Mouse (Mus musculus) heart, postnatal 0 days (tissue): ENCODE data around the gene Syne2. TPM values are rescaled to one million over a fixed set of nuclear protein-coding genes. Genes with fewer than 3 reads are reported as not detected.
A peak's percentile ranks its signal among the peaks of the same experiment; 100 is the strongest.

Experiments used
- ATAC-seq: fragments of 200-750 bp; cut with Nextera tagmentation; 2 replicates; pipeline ENCODE4 v1.8.0; 2017; ENCODE audit warnings: low read depth, moderate number of reproducible peaks, moderate library complexity; ENCODE audit not compliant: insufficient read depth
- DNase-seq: peaks from one replicate; pipeline ENCODE4 v3.0.0-alpha.2; 2016; ENCODE audit warnings: low spot score
- H3K27ac ChIP-seq: fragments of 300-500 bp; sonication (generic); 2 replicates; pipeline ENCODE4 v1.5.1; 2014; ENCODE audit warnings: low read depth, mild to moderate bottlenecking
- H3K27me3 ChIP-seq: fragments of 300-500 bp; sonication (generic); 2 replicates; pipeline ENCODE4 v1.6.1; 2014; ENCODE audit warnings: low read length, mixed read lengths; ENCODE audit not compliant: control insufficient read depth, insufficient read depth
- H3K36me3 ChIP-seq: fragments of 300-500 bp; sonication (generic); replicated peaks from 2 replicates; pipeline ENCODE4 v1.6.1; 2014; ENCODE audit warnings: low read length, mixed read lengths; ENCODE audit not compliant: control insufficient read depth, insufficient read depth
- H3K4me1 ChIP-seq: fragments of 300-500 bp; sonication (generic); 2 replicates; pipeline ENCODE4 v1.6.1; 2014; ENCODE audit warnings: antibody characterized with exemption; ENCODE audit not compliant: control insufficient read depth, insufficient read depth
- H3K4me2 ChIP-seq: fragments of 300-500 bp; sonication (generic); 2 replicates; pipeline ENCODE4 v1.6.1; 2014; ENCODE audit warnings: low read depth, mild to moderate bottlenecking, low read length, moderate library complexity
- H3K4me3 ChIP-seq: fragments of 300-500 bp; sonication (generic); 2 replicates; pipeline ENCODE4 v1.5.1; 2014; ENCODE audit warnings: low read depth, low read length
- H3K9ac ChIP-seq: fragments of 300-500 bp; sonication (generic); replicated peaks from 2 replicates; pipeline ENCODE4 v1.6.1; 2014; ENCODE audit warnings: low read depth, low read length, mixed read lengths
- H3K9me3 ChIP-seq: fragments of 300-500 bp; sonication (generic); replicated peaks from 2 replicates; pipeline ENCODE4 v1.6.1; 2016; ENCODE audit warnings: low read length; ENCODE audit not compliant: control insufficient read depth
- CTCF ChIP-seq: IDR thresholded peaks from 2 replicates; pipeline ENCODE4 v1.5.1; 2016; ENCODE audit warnings: antibody characterized with exemption, control low read depth, low read depth
- EP300 ChIP-seq: IDR thresholded peaks from 2 replicates; pipeline ENCODE4 v1.6.1; 2016; ENCODE audit warnings: antibody characterized with exemption, low read depth
- WGBS: fragments of 180-500 bp; shearing (Covaris S2); extraction: QIAGEN DNeasy Blood & Tissue Kit; methylation state at CpG from one replicate; pipeline ENCODE4 v1.1.7; 2014; 5-methylcytosine and 5-hydroxymethylcytosine counted together
- polyA plus RNA-seq: library from polyadenylated mRNA; unstranded; fragments of >200 nt; fragmentation: Nextera tagmentation; extraction: Ambion mirVana; gene quantifications from 2 replicates; pipeline ENCODE4 v1.2.1, GENCODE M21; 2015
- total RNA-seq: library from RNA; depleted of rRNA; stranded (reverse); fragments of >200 nt; gene quantifications from 2 replicates; pipeline ENCODE4 v1.2.3, GENCODE M21; 2014; ENCODE audit warnings: low replicate concordance

Syne2 gene
- total and polyA plus RNA-seq, 2 experiments from 2014 or later = 22.9 to 34.7 TPM

DNA sequence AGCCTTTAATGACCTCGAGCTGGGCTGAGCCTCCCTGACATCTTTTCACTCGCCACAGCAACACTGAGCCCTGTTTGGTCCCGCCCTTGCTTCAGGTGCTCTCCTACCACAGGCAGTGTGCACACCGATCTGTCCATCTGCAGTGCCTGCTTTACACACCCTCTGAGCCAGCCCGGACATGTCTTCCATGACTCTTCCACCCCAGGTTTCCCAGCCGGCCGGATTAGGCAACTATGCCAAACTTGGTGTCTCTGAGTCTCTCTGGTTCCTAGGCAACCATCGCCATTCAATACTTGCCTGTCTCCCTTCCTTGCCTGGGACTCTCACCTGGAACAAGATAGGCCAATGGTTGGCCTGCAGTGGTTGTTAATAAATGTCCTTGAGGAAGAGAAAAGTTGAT is 224.4 kb downstream of the Syne2 start:
- Histone ChIP-seq H3K4me2 (no peak overlapping the region), H3K27ac (no peak overlapping the region), H3K27me3 (no peaks in the 10 kb centered on the region), H3K36me3 (peaks cover 68% of the 10 kb centered on the region), H3K4me1 (no peaks in the 10 kb centered on the region), H3K9ac (no peak overlapping the region), H3K9me3 (no peaks in the 10 kb centered on the region), H3K4me3 (no peak overlapping the region)
- no peak for ATAC-seq
- DNase-seq = no peak
- TF ChIP-seq CTCF (no peak), EP300 (no peak)
- 86% methylated on average over 8 of the region's 8 CpGs for WGBS

DNA sequence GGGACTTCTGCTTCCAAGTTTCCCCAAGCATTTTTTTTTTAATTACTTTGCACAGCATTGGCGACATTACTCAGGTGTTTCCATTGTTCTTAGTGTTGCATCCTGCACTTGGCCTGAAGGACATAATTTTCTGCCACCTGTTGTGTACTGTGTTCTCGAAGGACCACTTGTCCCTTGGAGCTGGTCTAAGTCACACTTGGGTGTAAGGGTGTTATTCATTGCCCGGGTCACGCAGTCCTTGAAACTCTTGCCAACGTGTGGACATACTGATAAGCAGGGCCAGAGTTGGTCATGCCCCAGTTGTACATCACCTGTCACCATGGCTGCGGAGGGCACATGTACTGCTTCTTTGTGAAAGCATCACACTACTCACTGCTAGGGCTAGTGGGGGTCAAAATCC is 228.6 kb downstream of the Syne2 start:
- Histone ChIP-seq H3K9ac (no peak overlapping the region), H3K27ac (no peak overlapping the region), H3K4me2 (no peak overlapping the region), H3K36me3 (peaks cover 55% of the 10 kb centered on the region), H3K9me3 (no peaks in the 10 kb centered on the region), H3K4me3 (no peak overlapping the region), H3K27me3 (no peaks in the 10 kb centered on the region), H3K4me1 (no peaks in the 10 kb centered on the region)
- WGBS = 62% methylated on average over 6 of the region's 6 CpGs
- ATAC-seq (peak; percentile 39; the same call in 1 of the 2 replicates), DNase-seq (no peak)
- no peak for TF ChIP-seq CTCF
- TF ChIP-seq EP300 = no peak

DNA sequence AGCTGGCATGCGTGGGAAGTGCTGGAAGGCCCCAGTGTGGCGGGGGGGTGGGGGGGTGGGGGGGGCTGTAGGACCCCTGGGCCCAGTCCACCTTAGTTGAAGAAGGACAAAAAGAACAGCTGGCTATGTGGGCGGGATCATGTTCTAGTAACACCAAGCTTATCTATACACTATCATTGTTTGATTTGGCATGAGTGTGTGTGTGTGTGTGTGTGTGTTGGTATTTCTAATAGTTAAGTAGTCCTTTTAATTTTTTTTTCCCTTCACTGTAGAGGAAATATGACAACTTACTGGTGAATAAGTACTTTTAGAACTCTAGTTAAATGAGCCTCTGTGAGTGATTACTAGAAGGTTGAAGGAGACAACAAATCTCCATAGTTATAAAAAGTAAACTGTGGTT is 230.0 kb downstream of the Syne2 start:
- Histone ChIP-seq H3K9me3 (no peaks in the 10 kb centered on the region), H3K4me1 (no peaks in the 10 kb centered on the region), H3K4me3 (no peak overlapping the region), H3K4me2 (no peak overlapping the region), H3K27me3 (no peaks in the 10 kb centered on the region), H3K36me3 (peaks cover 53% of the 10 kb centered on the region), H3K9ac (no peak overlapping the region), H3K27ac (no peak overlapping the region)
- TF ChIP-seq EP300 (no peak), CTCF (no peak)
- whole genome bisulfite sequencing = 64% methylated on average over 3 of the region's 3 CpGs
- DNase-seq (no peak), ATAC-seq (no peak)

DNA sequence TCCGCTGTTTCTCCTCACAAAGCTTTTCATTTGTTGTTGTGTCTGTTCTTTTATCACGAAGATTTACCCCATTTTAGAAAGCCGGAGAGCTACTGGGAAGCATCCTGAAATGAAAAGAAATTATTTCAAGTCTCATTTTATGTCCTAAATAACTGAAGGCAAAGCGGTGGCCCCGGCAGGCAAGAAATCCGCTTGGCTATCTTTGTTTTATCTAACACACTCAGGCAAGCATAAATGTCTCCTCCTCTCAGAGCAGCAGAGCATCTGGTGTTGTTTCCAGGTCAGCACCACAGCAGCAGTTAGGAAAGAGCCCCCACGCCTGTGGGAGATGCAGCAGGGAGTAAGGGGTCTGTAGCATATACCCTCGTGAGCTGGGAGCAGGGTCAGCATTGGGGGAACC is 230.7 kb downstream of the Syne2 start:
- H3K36me3 ChIP-seq = peaks cover 51% of the 10 kb centered on the region
- no peaks in the 10 kb centered on the region for H3K9me3 ChIP-seq
- TF ChIP-seq EP300 = no peak
- TF ChIP-seq CTCF = no peak
- H3K4me2 ChIP-seq = no peak overlapping the region
- DNase-seq (no peak), ATAC-seq (no peak)
- WGBS = 85% methylated on average over 8 of the region's 8 CpGs
- no peak overlapping the region for H3K27ac ChIP-seq
- no peak overlapping the region for H3K9ac ChIP-seq
- no peaks in the 10 kb centered on the region for H3K27me3 ChIP-seq
- no peak overlapping the region for H3K4me3 ChIP-seq
- no peaks in the 10 kb centered on the region for H3K4me1 ChIP-seq

DNA sequence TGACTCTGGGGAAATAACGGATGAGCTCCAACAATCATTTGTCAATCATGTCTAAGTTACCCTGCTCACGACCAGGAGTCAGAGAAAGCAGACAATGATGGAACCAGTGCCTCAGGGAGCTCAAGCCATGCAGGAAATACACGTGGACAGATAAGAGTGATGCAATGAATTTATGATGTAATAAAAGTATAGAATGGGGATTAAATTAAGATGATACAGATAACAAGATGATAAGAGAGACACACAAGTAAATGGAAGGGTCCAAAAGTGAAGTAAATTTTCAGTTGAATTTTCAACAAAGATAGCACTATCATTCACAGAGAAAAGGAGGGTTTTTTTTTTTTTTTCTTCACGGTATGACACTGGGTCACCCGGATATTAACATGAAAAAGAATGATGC is 231.4 kb downstream of the Syne2 start:
- peaks cover 44% of the 10 kb centered on the region for H3K36me3 ChIP-seq

DNA sequence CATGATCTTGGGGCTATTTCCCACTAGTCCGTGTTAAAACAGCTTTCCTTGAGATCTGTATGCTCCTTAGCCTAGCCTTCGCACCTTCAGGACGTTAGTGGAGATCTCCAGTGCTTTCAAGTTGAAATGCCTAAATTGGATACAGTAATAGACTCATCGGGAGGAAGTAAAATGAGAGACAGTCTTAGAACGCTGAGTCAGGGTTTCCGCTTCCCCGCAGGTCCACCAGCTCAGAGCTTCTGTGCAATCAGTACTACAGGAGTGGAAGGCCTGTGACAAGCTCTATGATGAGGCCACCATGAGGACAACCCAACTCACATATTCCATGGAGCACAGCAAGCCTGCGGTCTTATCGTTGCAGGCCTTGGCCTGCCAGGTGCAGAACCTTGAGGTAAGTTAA is 233.9 kb downstream of the Syne2 start:
- no peaks in the 10 kb centered on the region for H3K9me3 ChIP-seq
- H3K9ac ChIP-seq = no peak overlapping the region
- no peak overlapping the region for H3K4me3 ChIP-seq
- no peak for ATAC-seq
- H3K27me3 ChIP-seq = no peaks in the 10 kb centered on the region
- H3K36me3 ChIP-seq = peaks cover 58% of the 10 kb centered on the region
- H3K4me2 ChIP-seq = no peak overlapping the region
- DNase-seq = no peak
- 90% methylated on average over 9 of the region's 9 CpGs for WGBS
- TF ChIP-seq CTCF (no peak), EP300 (no peak)
- no peak overlapping the region for H3K27ac ChIP-seq
- H3K4me1 ChIP-seq = no peaks in the 10 kb centered on the region

More for the DNA sequence above, 231.4 kb downstream of the Syne2 start:
- 80% methylated on average over 5 of the region's 5 CpGs for WGBS
- DNase-seq = no peak
- Histone ChIP-seq H3K9me3 (no peaks in the 10 kb centered on the region), H3K27ac (no peak overlapping the region), H3K4me3 (no peak overlapping the region), H3K27me3 (no peaks in the 10 kb centered on the region), H3K4me1 (no peaks in the 10 kb centered on the region), H3K9ac (no peak overlapping the region), H3K4me2 (no peak overlapping the region)
- TF ChIP-seq CTCF (no peak), EP300 (no peak)
- ATAC-seq = no peak
